ENCODE assay signal across 20 mouse cellular contexts in genomic region chr9:108788713-108789112, GRCm38 (mm10). TPM values are rescaled to one million over a fixed set of nuclear protein-coding genes. Genes with fewer than 3 reads are reported as not detected.
A peak's percentile ranks its signal among the peaks of the same experiment; 100 is the strongest.
DNase-seq lines count a peak whose midpoint lies in the region; ATAC-seq and TF ChIP-seq lines count a peak whose summit lies in the region.
"Had no signal": no experiment of that assay in that cellular context is flagged by ENCODE, and none has a peak within 500 bp of the region (broad histone marks: within the 10 kb centered on the region; RNA-seq: fewer than 3 reads in every experiment).

No protein-coding gene starts in this region.

- H3K4me2 ChIP-seq in forebrain, embryonic 13.5 days: peak overlapping the region; percentile 86
- peak overlapping the region; percentile 11; the same call in 1 of the 2 replicates for H3K4me2 ChIP-seq in hindbrain, postnatal 0 days (ENCODE audit: low read depth, low read length)
- no peak overlapping the region for H3K4me2 ChIP-seq in stomach, embryonic 16.5 days (ENCODE audit: low read depth, low read length)
- H3K4me2 ChIP-seq in stomach, postnatal 0 days (replicated peaks; ENCODE audit: low read depth): no peak overlapping the region
- H3K4me2 ChIP-seq: embryonic facial prominence, embryonic 12.5 days had no signal

- H3K27ac ChIP-seq in forebrain, embryonic 13.5 days: no peak overlapping the region
- no peak overlapping the region for H3K27ac ChIP-seq in forebrain, embryonic 10.5 days
- H3K27ac ChIP-seq in hindbrain, postnatal 0 days: no peak overlapping the region
- no peak overlapping the region for H3K27ac ChIP-seq in hindbrain, embryonic 10.5 days
- H3K27ac ChIP-seq in stomach, embryonic 16.5 days (ENCODE audit: low read length): no peak overlapping the region
- no peak overlapping the region for H3K27ac ChIP-seq in stomach, postnatal 0 days (replicated peaks)
- H3K27ac ChIP-seq: embryonic facial prominence, embryonic 12.5 days; heart, adult 2 months; kidney, postnatal 0 days had no signal

- H3K9me3 ChIP-seq in forebrain, embryonic 13.5 days (replicated peaks): no peaks in the 10 kb centered on the region
- H3K9me3 ChIP-seq in forebrain, embryonic 10.5 days: no peaks in the 10 kb centered on the region
- H3K9me3 ChIP-seq in hindbrain, postnatal 0 days (ENCODE audit: low read length): no peaks in the 10 kb centered on the region
- no peaks in the 10 kb centered on the region for H3K9me3 ChIP-seq in hindbrain, embryonic 10.5 days
- no peaks in the 10 kb centered on the region for H3K9me3 ChIP-seq in stomach, embryonic 16.5 days (replicated peaks; ENCODE audit: control insufficient read depth, low read length)
- H3K9me3 ChIP-seq in stomach, postnatal 0 days (ENCODE audit: control insufficient read depth, low read length): no peaks in the 10 kb centered on the region
- H3K9me3 ChIP-seq: embryonic facial prominence, embryonic 12.5 days had no signal

- no peaks in the 10 kb centered on the region for H3K27me3 ChIP-seq in forebrain, embryonic 13.5 days
- no peaks in the 10 kb centered on the region for H3K27me3 ChIP-seq in forebrain, embryonic 10.5 days (ENCODE audit: poor library complexity, severe bottlenecking)
- H3K27me3 ChIP-seq in hindbrain, postnatal 0 days (ENCODE audit: insufficient read depth, low read length): no peaks in the 10 kb centered on the region
- H3K27me3 ChIP-seq in hindbrain, embryonic 10.5 days (ENCODE audit: insufficient read depth, poor library complexity, severe bottlenecking): no peaks in the 10 kb centered on the region
- H3K27me3 ChIP-seq in stomach, embryonic 16.5 days (ENCODE audit: control insufficient read depth, insufficient read depth, low read length): no peaks in the 10 kb centered on the region
- H3K27me3 ChIP-seq in stomach, postnatal 0 days (ENCODE audit: control insufficient read depth, insufficient read depth, low read length): no peaks in the 10 kb centered on the region
- H3K27me3 ChIP-seq: embryonic facial prominence, embryonic 12.5 days; Patski had no signal

- H3K36me3 ChIP-seq in forebrain, embryonic 13.5 days (ENCODE audit: poor library complexity, severe bottlenecking): peaks cover 7% of the 10 kb centered on the region; the same call in 1 of the 2 replicates
- peaks cover 42% of the 10 kb centered on the region for H3K36me3 ChIP-seq in forebrain, embryonic 10.5 days (replicated peaks)
- H3K36me3 ChIP-seq in hindbrain, postnatal 0 days (ENCODE audit: insufficient read depth, low read length): no peaks in the 10 kb centered on the region
- peaks cover 37% of the 10 kb centered on the region for H3K36me3 ChIP-seq in hindbrain, embryonic 10.5 days
- no peaks in the 10 kb centered on the region for H3K36me3 ChIP-seq in stomach, embryonic 16.5 days (ENCODE audit: control insufficient read depth, insufficient read depth, low read length)
- H3K36me3 ChIP-seq in stomach, postnatal 0 days (ENCODE audit: control insufficient read depth, insufficient read depth, low read length): no peaks in the 10 kb centered on the region

- no peak for TF ChIP-seq CTCF in hindbrain, postnatal 0 days (IDR thresholded peaks at IDR 0.05; ENCODE audit: low read depth)
- TF ChIP-seq CTCF in stomach, postnatal 0 days (IDR thresholded peaks at IDR 0.05; ENCODE audit: low read depth): no peak

- peaks cover 80% of the 10 kb centered on the region for H3K4me1 ChIP-seq in forebrain, embryonic 13.5 days
- H3K4me1 ChIP-seq in forebrain, embryonic 10.5 days: peaks cover 80% of the 10 kb centered on the region
- H3K4me1 ChIP-seq in hindbrain, postnatal 0 days (ENCODE audit: insufficient read depth, low read length): peaks cover 49% of the 10 kb centered on the region
- peaks cover 76% of the 10 kb centered on the region for H3K4me1 ChIP-seq in hindbrain, embryonic 10.5 days (replicated peaks)
- H3K4me1 ChIP-seq in stomach, embryonic 16.5 days (ENCODE audit: control insufficient read depth, insufficient read depth, low read length): peaks cover 39% of the 10 kb centered on the region
- no peaks in the 10 kb centered on the region; the same call in none of the 2 replicates for H3K4me1 ChIP-seq in stomach, postnatal 0 days (replicated peaks; ENCODE audit: control insufficient read depth, insufficient read depth)

- H3K9ac ChIP-seq in forebrain, embryonic 13.5 days: no peak overlapping the region
- no peak overlapping the region for H3K9ac ChIP-seq in hindbrain, postnatal 0 days (replicated peaks; ENCODE audit: low read length)
- H3K9ac ChIP-seq in stomach, embryonic 16.5 days (ENCODE audit: low read length): 0 out of 2 replicates have a peak overlapping the region, but pooled peaks have one; percentile 3
- no peak overlapping the region for H3K9ac ChIP-seq in stomach, postnatal 0 days (ENCODE audit: low read length)
- H3K9ac ChIP-seq: embryonic facial prominence, embryonic 12.5 days had no signal

- no peak for ATAC-seq in forebrain, embryonic 13.5 days
- no peak for ATAC-seq in hindbrain, postnatal 0 days
- ATAC-seq in stomach, embryonic 16.5 days (ENCODE audit: insufficient read depth, low FRiP score): no peak
- ATAC-seq in stomach, postnatal 0 days (ENCODE audit: low FRiP score, low TSS enrichment): no peak
- ATAC-seq: CD4-positive, CD25-positive, alpha-beta regulatory T cell, adult 4 months; intestine, embryonic 16.5 days; lung, postnatal 0 days; Patski had no signal

- no peak for TF ChIP-seq EP300 in stomach, postnatal 0 days (optimal IDR thresholded peaks at IDR 0.05)

- no peak for DNase-seq in forebrain, embryonic 10.5 days (ENCODE audit: extremely low spot score, low spot score)
- DNase-seq in hindbrain, postnatal 0 days (ENCODE audit: low spot score): no peak
- no peak for DNase-seq in hindbrain, embryonic 10.5 days (ENCODE audit: low spot score)
- no peak for DNase-seq in stomach, postnatal 0 days (ENCODE audit: low spot score)
- DNase-seq in thymus, postnatal 10 days (ENCODE audit: low spot score in 2 of 2): no peak
- DNase-seq: adrenal gland, postnatal 10 days; cerebellum, adult 9-11 months; gastrocnemius, postnatal 14 days; heart, adult 2 months; right cerebral cortex, postnatal 14 days; spleen, adult 18-20 months had no signal

- 82% methylated on average over 3 of the region's 3 CpGs for WGBS in forebrain, embryonic 13.5 days
- 84% methylated on average over 3 of the region's 3 CpGs for WGBS in forebrain, embryonic 10.5 days
- WGBS in hindbrain, postnatal 0 days: 72% methylated on average over 3 of the region's 3 CpGs
- WGBS in hindbrain, embryonic 10.5 days: 75% methylated on average over 3 of the region's 3 CpGs
- 53% methylated on average over 3 of the region's 3 CpGs for WGBS in stomach, embryonic 16.5 days
- WGBS in stomach, postnatal 0 days: 55% methylated on average over 3 of the region's 3 CpGs

- no peak overlapping the region for H3K4me3 ChIP-seq in forebrain, embryonic 13.5 days
- H3K4me3 ChIP-seq in forebrain, embryonic 10.5 days: no peak overlapping the region
- no peak overlapping the region for H3K4me3 ChIP-seq in hindbrain, postnatal 0 days (ENCODE audit: low read length)
- H3K4me3 ChIP-seq in hindbrain, embryonic 10.5 days: no peak overlapping the region
- H3K4me3 ChIP-seq in stomach, embryonic 16.5 days (replicated peaks; ENCODE audit: low read length): no peak overlapping the region
- H3K4me3 ChIP-seq in stomach, postnatal 0 days (ENCODE audit: low read depth, low read length): no peak overlapping the region
- H3K4me3 ChIP-seq: embryonic facial prominence, embryonic 12.5 days; erythroblast, embryonic 14.5 days; heart, adult 2 months had no signal

RNA-seq across cellular contexts. Expression of gene Ip6k2, which starts 5.1 kb away (rescaled TPM):
- polyA plus RNA-seq in forebrain, embryonic 13.5 days (2015; fragmentation: Nextera tagmentation; extraction: Ambion mirVana): 153 and 172 TPM in 2 replicates
- polyA plus RNA-seq in forebrain, embryonic 10.5 days (2016; fragmentation: Nextera tagmentation; extraction: Ambion mirVana): 78.3 and 89.3 TPM in 2 replicates
- 122 and 126 TPM in 2 replicates for total RNA-seq in hindbrain, postnatal 0 days (2014; rRNA removed)
- 187 and 189 TPM in 2 replicates for polyA plus RNA-seq in hindbrain, postnatal 0 days (2015; fragmentation: Nextera tagmentation; extraction: Ambion mirVana)
- polyA plus RNA-seq in hindbrain, embryonic 10.5 days (2016; fragmentation: Nextera tagmentation; extraction: Ambion mirVana): 87.2 and 117 TPM in 2 replicates
- polyA plus RNA-seq in stomach, embryonic 16.5 days (2015; fragmentation: Nextera tagmentation; extraction: Ambion mirVana): 64.8 and 65.3 TPM in 2 replicates
- 35.7 and 37.8 TPM in 2 replicates for polyA plus RNA-seq in stomach, postnatal 0 days (2015; fragmentation: Nextera tagmentation; extraction: Ambion mirVana)

RNA-seq across cellular contexts. Expression of gene Nckipsd, which starts 19.5 kb away (rescaled TPM):
- 15.2 and 17.6 TPM in 2 replicates for polyA plus RNA-seq in forebrain, embryonic 13.5 days (2015; fragmentation: Nextera tagmentation; extraction: Ambion mirVana)
- 14.1 and 18.8 TPM in 2 replicates for polyA plus RNA-seq in forebrain, embryonic 10.5 days (2016; fragmentation: Nextera tagmentation; extraction: Ambion mirVana)
- 33.6 and 72.6 TPM in 2 replicates for total RNA-seq in hindbrain, postnatal 0 days (2014; rRNA removed)
- 22.8 and 23.5 TPM in 2 replicates for polyA plus RNA-seq in hindbrain, postnatal 0 days (2015; fragmentation: Nextera tagmentation; extraction: Ambion mirVana)
- polyA plus RNA-seq in hindbrain, embryonic 10.5 days (2016; fragmentation: Nextera tagmentation; extraction: Ambion mirVana): 14.9 and 16.2 TPM in 2 replicates
- polyA plus RNA-seq in stomach, embryonic 16.5 days (2015; fragmentation: Nextera tagmentation; extraction: Ambion mirVana): 13.7 and 14.2 TPM in 2 replicates
- 7.9 and 8.5 TPM in 2 replicates for polyA plus RNA-seq in stomach, postnatal 0 days (2015; fragmentation: Nextera tagmentation; extraction: Ambion mirVana)

RNA-seq across cellular contexts. Expression of gene Celsr3, which starts 37.4 kb away (rescaled TPM):
- polyA plus RNA-seq in forebrain, embryonic 13.5 days (2015; fragmentation: Nextera tagmentation; extraction: Ambion mirVana): 13.3 and 14.4 TPM in 2 replicates
- polyA plus RNA-seq in forebrain, embryonic 10.5 days (2016; fragmentation: Nextera tagmentation; extraction: Ambion mirVana): 1.5 and 2.1 TPM in 2 replicates
- 49.2 and 86.4 TPM in 2 replicates for total RNA-seq in hindbrain, postnatal 0 days (2014; rRNA removed)
- polyA plus RNA-seq in hindbrain, postnatal 0 days (2015; fragmentation: Nextera tagmentation; extraction: Ambion mirVana): 5.8 and 7.8 TPM in 2 replicates
- 4.5 and 7.2 TPM in 2 replicates for polyA plus RNA-seq in hindbrain, embryonic 10.5 days (2016; fragmentation: Nextera tagmentation; extraction: Ambion mirVana)
- polyA plus RNA-seq in stomach, embryonic 16.5 days (2015; fragmentation: Nextera tagmentation; extraction: Ambion mirVana): 0.74 and 1.0 TPM in 2 replicates
- polyA plus RNA-seq in stomach, postnatal 0 days (2015; fragmentation: Nextera tagmentation; extraction: Ambion mirVana): 0.15 and 0.22 TPM in 2 replicates

Comparison
In these comparisons a context has a peak if more than half of its experiments do, and no peak if none do; other contexts are left out.
1. H3K4me2 ChIP-seq: peak in forebrain, embryonic 13.5 days (single experiment) and hindbrain, postnatal 0 days (single experiment); none in stomach, embryonic 16.5 days (single experiment) and stomach, postnatal 0 days (single experiment).